Mouse (Mus musculus) kidney, adult 2 months (tissue): ENCODE measurements at regions not wholly inside any gene's neighbourhood (a gene's known extent, or its start where the extent isn't known, plus 50 kb on each side); places are given as distances from the start of the nearest gene placed in this dataset.

Experiments used
- DNase-seq: peaks from one replicate; pipeline ENCODE4 v3.0.0; 2021
- H3K27ac ChIP-seq: fragments of 200-500 bp; 2 replicates; pipeline ENCODE4 v1.5.1; 2012; ENCODE audit warnings: low read depth, low read length, control low read depth, inconsistent platforms; ENCODE audit not compliant: insufficient read depth
- H3K27me3 ChIP-seq: fragments of 200-500 bp; replicated peaks from 2 replicates; pipeline ENCODE4 v1.6.1; 2012; ENCODE audit warnings: mild to moderate bottlenecking, moderate library complexity, low read length, inconsistent platforms; ENCODE audit not compliant: control insufficient read depth, insufficient read depth
- H3K36me3 ChIP-seq: fragments of 200-500 bp; 2 replicates; pipeline ENCODE4 v1.6.1; 2012; ENCODE audit warnings: mild to moderate bottlenecking, moderate library complexity, low read length, inconsistent platforms; ENCODE audit not compliant: control insufficient read depth, insufficient read depth
- H3K4me1 ChIP-seq: fragments of 200-500 bp; 2 replicates; pipeline ENCODE4 v1.6.1; 2011; ENCODE audit warnings: low read length; ENCODE audit not compliant: control insufficient read depth, insufficient read depth
- H3K4me3 ChIP-seq: fragments of 200-500 bp; 2 replicates; pipeline ENCODE4 v1.5.1; 2011; ENCODE audit warnings: mild to moderate bottlenecking, low read depth, low read length, control low read depth; ENCODE audit not compliant: insufficient read depth
- CTCF ChIP-seq: fragments of 200-500 bp; conservative IDR thresholded peaks from 2 replicates; pipeline ENCODE4 v1.5.1; 2011; ENCODE audit warnings: low read depth, mild to moderate bottlenecking, control low read depth, low read length, moderate library complexity, mixed read lengths; ENCODE audit not compliant: insufficient read depth, insufficient read length
- POLR2A ChIP-seq: fragments of 200-500 bp; IDR thresholded peaks from one replicate; pipeline ENCODE4 v1.6.1; 2011; ENCODE audit warnings: low read depth, low read length, control low read depth
- WGBS: fragments of 180-500 bp; shearing (Covaris S2); methylation state at CpG from one replicate; pipeline ENCODE4 v1.1.7; 2018; 5-methylcytosine and 5-hydroxymethylcytosine counted together

DNA sequence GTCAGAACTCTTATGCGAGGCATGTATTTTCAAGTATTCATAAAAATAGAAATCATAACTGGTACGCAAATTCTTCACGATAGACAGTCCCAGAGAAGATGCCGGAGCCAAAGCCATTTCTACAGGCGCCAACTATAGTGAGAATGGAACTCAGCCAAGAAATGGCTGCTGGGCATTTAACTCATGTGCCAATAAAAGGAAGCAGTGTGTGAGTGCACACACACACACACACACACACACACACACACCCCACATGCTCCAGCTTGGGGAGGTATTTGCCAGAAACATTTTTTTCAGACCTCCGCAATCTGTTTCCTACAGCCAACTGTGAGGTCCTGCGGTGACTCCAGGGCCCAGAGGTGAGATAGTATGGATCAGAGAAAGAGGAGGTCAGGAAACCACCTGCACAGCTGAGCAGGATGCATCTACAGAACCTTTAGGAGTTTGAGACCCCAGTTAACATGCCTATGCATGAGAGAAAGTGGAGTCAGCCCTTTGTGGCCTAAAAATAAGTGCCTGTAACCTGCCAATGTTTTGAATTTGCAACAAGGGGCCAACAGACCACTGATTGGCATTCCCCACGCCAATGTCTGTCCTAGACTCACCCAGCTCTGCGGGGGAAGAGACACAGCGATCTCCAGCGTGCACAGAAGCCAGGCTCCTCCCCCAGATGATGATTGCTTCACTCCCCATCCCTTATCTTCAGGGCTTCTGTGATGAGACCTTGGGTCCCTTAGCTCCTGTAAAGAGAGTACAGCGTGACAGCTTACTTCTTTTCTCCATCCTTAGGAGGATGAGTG is 262.1 kb upstream of the Sp8 start:
- TF ChIP-seq CTCF (no peak), POLR2A (no peak)
- no peaks in the 10 kb centered on the region for H3K4me1 ChIP-seq
- H3K27me3 ChIP-seq, result no peaks in the 10 kb centered on the region
- WGBS, result 75% methylated on average over 12 of the region's 12 CpGs
- no peak overlapping the region for H3K27ac ChIP-seq
- no peak for DNase-seq
- no peak overlapping the region for H3K4me3 ChIP-seq
- H3K36me3 ChIP-seq, result no peaks in the 10 kb centered on the region

DNA sequence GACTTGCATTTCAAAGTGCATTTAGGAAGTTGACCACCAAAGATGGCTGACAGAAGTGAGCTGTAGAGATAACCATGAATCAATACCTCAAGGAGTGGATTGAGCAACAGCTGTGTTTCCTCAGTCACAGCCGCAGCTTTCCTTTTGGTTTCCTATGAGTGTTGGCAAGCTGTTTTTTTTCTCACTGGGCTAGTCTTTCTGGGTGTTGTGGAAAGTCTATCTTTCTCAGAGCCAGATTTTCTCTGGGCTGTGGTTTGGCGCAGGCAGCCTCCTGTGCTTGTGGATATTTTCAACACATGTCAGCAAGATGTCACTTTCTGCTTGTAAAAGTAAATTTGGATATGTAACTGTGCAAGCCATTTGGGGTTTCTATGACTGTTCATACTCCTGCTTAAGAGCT is 268.6 kb upstream of the Sp4 start:
- Histone ChIP-seq H3K27ac (no peak overlapping the region), H3K4me1 (no peaks in the 10 kb centered on the region), H3K27me3 (no peaks in the 10 kb centered on the region), H3K4me3 (no peak overlapping the region), H3K36me3 (no peaks in the 10 kb centered on the region)
- TF ChIP-seq POLR2A (no peak), CTCF (no peak)
- no peak for DNase-seq
- 47% methylated on average over 2 of the region's 2 CpGs for WGBS

DNA sequence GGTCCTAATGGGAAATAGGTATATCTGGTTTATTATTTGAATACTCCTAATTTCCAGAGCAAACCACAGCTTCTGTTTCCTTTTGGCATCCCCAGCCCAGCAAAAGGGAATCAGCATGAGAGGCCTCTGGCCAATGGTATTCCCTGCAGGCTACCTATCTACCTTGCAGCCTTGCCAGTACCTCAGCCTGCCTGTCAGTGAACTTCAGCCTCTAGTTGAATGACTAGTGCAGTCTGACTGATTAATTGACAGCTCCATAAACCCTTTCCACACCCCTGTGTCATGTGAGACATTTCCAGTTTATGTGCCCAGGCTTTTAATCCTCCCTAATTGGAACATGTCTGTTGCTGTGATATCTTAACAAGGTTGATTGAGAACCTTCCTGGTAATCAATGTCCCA is 265.4 kb upstream of the Sp4 start:
- TF ChIP-seq POLR2A, result no peak
- no peak for TF ChIP-seq CTCF
- no peak overlapping the region for H3K4me3 ChIP-seq
- no peaks in the 10 kb centered on the region for H3K27me3 ChIP-seq
- no peaks in the 10 kb centered on the region for H3K4me1 ChIP-seq
- H3K27ac ChIP-seq, result no peak overlapping the region
- no peak for DNase-seq
- H3K36me3 ChIP-seq, result no peaks in the 10 kb centered on the region

GRCm38 (mm10) chr12:118564394-118565112 is 263.3 kb upstream of the Sp4 start:
- no peaks in the 10 kb centered on the region for H3K4me1 ChIP-seq
- no peak for DNase-seq
- no peaks in the 10 kb centered on the region for H3K36me3 ChIP-seq
- H3K27me3 ChIP-seq, result no peaks in the 10 kb centered on the region
- no peak for TF ChIP-seq CTCF
- TF ChIP-seq POLR2A, result no peak
- WGBS, result 23% methylated on average over 9 of the region's 9 CpGs
- no peak overlapping the region for H3K4me3 ChIP-seq
- no peak overlapping the region for H3K27ac ChIP-seq

DNA sequence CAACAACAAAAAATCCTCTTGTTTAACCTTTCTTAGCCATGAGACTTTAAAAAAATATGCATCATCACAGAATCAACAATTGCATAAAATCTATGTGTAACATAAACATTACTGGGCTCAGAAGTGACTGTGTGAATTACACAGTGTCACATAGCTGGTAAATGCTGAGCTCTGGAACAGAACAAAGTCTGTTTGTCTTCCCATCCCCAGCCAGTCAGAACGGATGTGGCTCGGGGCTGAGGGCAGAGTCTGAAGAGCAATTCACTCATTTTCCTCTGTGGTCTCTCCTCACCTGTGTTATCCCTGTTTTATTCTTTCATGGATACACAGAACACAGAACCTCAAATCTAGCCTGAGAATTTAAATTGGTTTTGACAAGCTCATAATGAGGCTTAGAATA is 261.0 kb upstream of the Sp4 start:
- Histone ChIP-seq H3K27me3 (no peaks in the 10 kb centered on the region), H3K4me3 (no peak overlapping the region), H3K4me1 (no peaks in the 10 kb centered on the region), H3K27ac (no peak overlapping the region), H3K36me3 (no peaks in the 10 kb centered on the region)
- WGBS, result 28% methylated on average over 2 of the region's 2 CpGs
- TF ChIP-seq POLR2A (no peak), CTCF (no peak)
- DNase-seq, result peak; percentile 26

GRCm38 (mm10) chr12:118549071-118549470 is 247.8 kb upstream of the Sp4 start:
- Histone ChIP-seq H3K4me1 (no peaks in the 10 kb centered on the region), H3K4me3 (no peak overlapping the region), H3K36me3 (no peaks in the 10 kb centered on the region), H3K27me3 (no peaks in the 10 kb centered on the region), H3K27ac (no peak overlapping the region)
- DNase-seq, result no peak
- WGBS, result 83% methylated on average over 1 of the region's 1 CpGs
- no peak for TF ChIP-seq CTCF
- no peak for TF ChIP-seq POLR2A

GRCm38 (mm10) chr12:118540336-118540735 is 239.1 kb upstream of the Sp4 start:
- no peak overlapping the region for H3K4me3 ChIP-seq
- no peaks in the 10 kb centered on the region for H3K27me3 ChIP-seq
- no peaks in the 10 kb centered on the region for H3K36me3 ChIP-seq
- 29% methylated on average over 6 of the region's 6 CpGs for WGBS
- no peaks in the 10 kb centered on the region for H3K4me1 ChIP-seq
- H3K27ac ChIP-seq, result no peak overlapping the region
- TF ChIP-seq CTCF, result no peak
- no peak for TF ChIP-seq POLR2A
- DNase-seq, result no peak
